Mouse (Mus musculus): ENCODE measurements around the gene Cacna1b. TPM values are rescaled to one million over a fixed set of nuclear protein-coding genes. Genes with fewer than 3 reads are reported as not detected.

Gene Cacna1b
- polyA plus RNA-seq, 1 experiment from 2014 or later = 2.1 TPM

DNA sequence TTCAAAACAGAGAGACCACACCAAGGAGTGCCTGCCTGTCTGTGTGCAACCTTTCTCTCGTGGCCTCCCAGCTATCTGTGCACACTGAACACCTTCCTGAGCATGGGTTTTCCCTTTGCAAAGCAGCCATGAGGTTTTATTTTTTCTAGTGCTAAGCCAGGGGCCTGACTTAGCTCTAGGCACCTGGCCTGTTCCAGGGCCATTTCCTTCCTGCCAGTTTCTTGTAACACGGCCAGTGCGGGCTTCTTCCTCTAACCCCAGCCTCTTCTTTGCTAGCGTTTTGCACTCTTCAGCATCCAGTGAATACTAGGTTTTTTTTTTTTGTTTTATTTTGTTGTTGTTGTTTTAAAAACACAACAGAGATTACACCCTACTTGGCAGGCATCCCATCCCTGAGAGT, 157.9 kb downstream of the Cacna1b start:
- Histone ChIP-seq H3K9ac (replicated peaks; ENCODE audit: low read length) (no peak overlapping the region), H3K27ac (replicated peaks; ENCODE audit: low read depth, low read length) (no peak overlapping the region)

DNA sequence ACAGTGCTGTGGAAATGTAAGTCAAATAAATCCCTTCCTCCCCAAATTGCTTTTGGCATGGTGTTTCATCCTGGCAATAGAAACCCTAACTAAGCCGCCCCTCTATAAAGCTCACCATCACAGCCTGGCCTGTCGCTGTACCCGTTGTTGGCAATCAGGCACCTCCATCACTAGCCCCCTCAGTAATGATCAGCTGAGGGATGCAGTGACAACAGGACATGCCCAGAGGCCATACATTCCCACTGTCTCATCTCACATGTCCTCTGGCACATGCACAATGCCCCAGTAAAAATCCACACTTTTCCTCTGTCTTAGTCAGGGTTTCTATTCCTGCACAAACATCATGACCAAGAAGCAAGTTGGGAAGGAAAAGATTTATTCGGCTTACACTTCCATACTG, 173.5 kb downstream of the Cacna1b start:
- Histone ChIP-seq H3K4me3 (ENCODE audit: low read depth, low read length) (no peak overlapping the region), H3K36me3 (replicated peaks; ENCODE audit: control insufficient read depth, insufficient read depth, low read depth, low read length) (no peaks in the 10 kb centered on the region), H3K27me3 (ENCODE audit: control insufficient read depth, insufficient read depth, low read length) (no peaks in the 10 kb centered on the region), H3K27ac (replicated peaks; ENCODE audit: low read depth, low read length) (no peak overlapping the region), H3K9me3 (replicated peaks; ENCODE audit: control insufficient read depth, low read length) (no peaks in the 10 kb centered on the region), H3K4me2 (ENCODE audit: low read depth, low read length) (no peak overlapping the region), H3K4me1 (ENCODE audit: control insufficient read depth, insufficient read depth, low read length) (no peaks in the 10 kb centered on the region), H3K9ac (replicated peaks; ENCODE audit: low read length) (no peak overlapping the region)
- ATAC-seq (replicated peaks; ENCODE audit: insufficient number of reproducible peaks, low FRiP score, low TSS enrichment, low read depth) (no peak), DNase-seq (ENCODE audit: low spot score) (no peak)
- 88% methylated on average over 4 of the region's 4 CpGs for WGBS

More for the DNA sequence above, 157.9 kb downstream of the Cacna1b start:
- no peaks in the 10 kb centered on the region for H3K9me3 ChIP-seq (replicated peaks; ENCODE audit: control insufficient read depth, low read length)
- H3K36me3 ChIP-seq (replicated peaks; ENCODE audit: control insufficient read depth, insufficient read depth, low read depth, low read length) = no peaks in the 10 kb centered on the region
- H3K4me3 ChIP-seq (ENCODE audit: low read depth, low read length) = no peak overlapping the region
- no peaks in the 10 kb centered on the region; the same call in 1 of the 2 replicates for H3K4me1 ChIP-seq (ENCODE audit: control insufficient read depth, insufficient read depth, low read length)
- H3K27me3 ChIP-seq (ENCODE audit: control insufficient read depth, insufficient read depth, low read length) = 0 out of 2 replicates have a peak, but pooled peaks cover 2% of the 10 kb centered on the region
- no peak overlapping the region for H3K4me2 ChIP-seq (ENCODE audit: low read depth, low read length)
- DNase-seq (ENCODE audit: low spot score) = no peak
- 79% methylated on average over 4 of the region's 4 CpGs for WGBS
- ATAC-seq (replicated peaks; ENCODE audit: insufficient number of reproducible peaks, low FRiP score, low TSS enrichment, low read depth) = no peak

DNA sequence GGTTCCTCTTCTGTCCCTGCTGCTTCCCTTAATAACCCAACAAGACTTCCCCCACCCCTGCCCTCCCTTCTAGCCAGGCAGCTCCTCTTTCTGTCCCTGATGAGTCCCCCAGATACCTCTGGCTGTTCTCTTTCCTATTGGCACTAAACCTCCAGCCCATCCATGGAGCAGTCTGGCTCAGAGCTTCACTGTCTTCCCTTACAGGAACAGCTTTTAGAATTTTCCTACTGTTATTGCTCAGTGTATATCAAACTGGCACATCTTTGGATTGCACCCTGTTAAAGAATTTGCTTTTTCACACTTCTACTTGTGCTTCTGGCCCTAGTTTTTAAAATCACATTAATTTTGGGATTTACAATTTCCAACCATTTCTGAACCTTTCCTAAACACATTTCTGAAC, 175.0 kb downstream of the Cacna1b start:
- Histone ChIP-seq H3K9me3 (replicated peaks; ENCODE audit: control insufficient read depth, low read length) (no peaks in the 10 kb centered on the region), H3K9ac (replicated peaks; ENCODE audit: low read length) (no peak overlapping the region), H3K36me3 (replicated peaks; ENCODE audit: control insufficient read depth, insufficient read depth, low read depth, low read length) (no peaks in the 10 kb centered on the region), H3K4me1 (ENCODE audit: control insufficient read depth, insufficient read depth, low read length) (no peaks in the 10 kb centered on the region), H3K27me3 (ENCODE audit: control insufficient read depth, insufficient read depth, low read length) (no peaks in the 10 kb centered on the region), H3K4me3 (ENCODE audit: low read depth, low read length) (no peak overlapping the region), H3K27ac (replicated peaks; ENCODE audit: low read depth, low read length) (no peak overlapping the region), H3K4me2 (ENCODE audit: low read depth, low read length) (no peak overlapping the region)
- ATAC-seq (replicated peaks; ENCODE audit: insufficient number of reproducible peaks, low FRiP score, low TSS enrichment, low read depth) (no peak), DNase-seq (ENCODE audit: low spot score) (no peak)

GRCm38 (mm10) chr2:24574616-24575015, 188.3 kb downstream of the Cacna1b start:
- DNase-seq (ENCODE audit: low spot score) (peak; percentile 56), ATAC-seq (replicated peaks; ENCODE audit: insufficient number of reproducible peaks, low FRiP score, low TSS enrichment, low read depth) (no peak)
- Histone ChIP-seq H3K4me2 (ENCODE audit: low read depth, low read length) (no peak overlapping the region), H3K9ac (replicated peaks; ENCODE audit: low read length) (no peak overlapping the region), H3K4me1 (ENCODE audit: control insufficient read depth, insufficient read depth, low read length) (no peaks in the 10 kb centered on the region), H3K27me3 (ENCODE audit: control insufficient read depth, insufficient read depth, low read length) (no peaks in the 10 kb centered on the region), H3K36me3 (replicated peaks; ENCODE audit: control insufficient read depth, insufficient read depth, low read depth, low read length) (no peaks in the 10 kb centered on the region), H3K9me3 (replicated peaks; ENCODE audit: control insufficient read depth, low read length) (no peaks in the 10 kb centered on the region), H3K4me3 (ENCODE audit: low read depth, low read length) (no peak overlapping the region), H3K27ac (replicated peaks; ENCODE audit: low read depth, low read length) (no peak overlapping the region)
- 19% methylated on average over 3 of the region's 3 CpGs for WGBS

GRCm38 (mm10) chr2:24570917-24571316, 192.0 kb downstream of the Cacna1b start:
- no peak overlapping the region for H3K27ac ChIP-seq (replicated peaks; ENCODE audit: low read depth, low read length)
- no peak for ATAC-seq (replicated peaks; ENCODE audit: insufficient number of reproducible peaks, low FRiP score, low TSS enrichment, low read depth)
- H3K9me3 ChIP-seq (replicated peaks; ENCODE audit: control insufficient read depth, low read length) = no peaks in the 10 kb centered on the region
- no peak overlapping the region for H3K4me3 ChIP-seq (ENCODE audit: low read depth, low read length)
- no peaks in the 10 kb centered on the region for H3K36me3 ChIP-seq (replicated peaks; ENCODE audit: control insufficient read depth, insufficient read depth, low read depth, low read length)
- no peak for DNase-seq (ENCODE audit: low spot score)
- H3K27me3 ChIP-seq (ENCODE audit: control insufficient read depth, insufficient read depth, low read length) = no peaks in the 10 kb centered on the region
- H3K4me1 ChIP-seq (ENCODE audit: control insufficient read depth, insufficient read depth, low read length) = no peaks in the 10 kb centered on the region
- WGBS = 79% methylated on average over 1 of the region's 1 CpGs
- no peak overlapping the region for H3K9ac ChIP-seq (replicated peaks; ENCODE audit: low read length)
- no peak overlapping the region for H3K4me2 ChIP-seq (ENCODE audit: low read depth, low read length)

GRCm38 (mm10) chr2:24568555-24568954, 194.4 kb downstream of the Cacna1b start:
- Histone ChIP-seq H3K4me1 (ENCODE audit: control insufficient read depth, insufficient read depth, low read length) (no peaks in the 10 kb centered on the region), H3K36me3 (replicated peaks; ENCODE audit: control insufficient read depth, insufficient read depth, low read depth, low read length) (no peaks in the 10 kb centered on the region), H3K4me3 (ENCODE audit: low read depth, low read length) (no peak overlapping the region), H3K27me3 (ENCODE audit: control insufficient read depth, insufficient read depth, low read length) (no peaks in the 10 kb centered on the region), H3K9me3 (replicated peaks; ENCODE audit: control insufficient read depth, low read length) (no peaks in the 10 kb centered on the region), H3K9ac (replicated peaks; ENCODE audit: low read length) (no peak overlapping the region), H3K27ac (replicated peaks; ENCODE audit: low read depth, low read length) (no peak overlapping the region), H3K4me2 (ENCODE audit: low read depth, low read length) (no peak overlapping the region)
- peak; percentile 71 for DNase-seq (ENCODE audit: low spot score)
- WGBS = 10% methylated on average over 3 of the region's 3 CpGs
- no peak for ATAC-seq (replicated peaks; ENCODE audit: insufficient number of reproducible peaks, low FRiP score, low TSS enrichment, low read depth)

GRCm38 (mm10) chr2:24562547-24563290, 200.2 kb downstream of the Cacna1b start:
- ATAC-seq (replicated peaks; ENCODE audit: insufficient number of reproducible peaks, low FRiP score, low TSS enrichment, low read depth) (no peak), DNase-seq (ENCODE audit: low spot score) (no peak)
- H3K27me3 ChIP-seq (ENCODE audit: control insufficient read depth, insufficient read depth, low read length) = no peaks in the 10 kb centered on the region
- no peak overlapping the region for H3K9ac ChIP-seq (replicated peaks; ENCODE audit: low read length)
- no peak overlapping the region for H3K4me2 ChIP-seq (ENCODE audit: low read depth, low read length)
- H3K4me1 ChIP-seq (ENCODE audit: control insufficient read depth, insufficient read depth, low read length) = no peaks in the 10 kb centered on the region
- no peak overlapping the region for H3K4me3 ChIP-seq (ENCODE audit: low read depth, low read length)
- WGBS = 71% methylated on average over 7 of the region's 7 CpGs
- H3K9me3 ChIP-seq (replicated peaks; ENCODE audit: control insufficient read depth, low read length) = no peaks in the 10 kb centered on the region
- no peak overlapping the region for H3K27ac ChIP-seq (replicated peaks; ENCODE audit: low read depth, low read length)
- no peaks in the 10 kb centered on the region for H3K36me3 ChIP-seq (replicated peaks; ENCODE audit: control insufficient read depth, insufficient read depth, low read depth, low read length)

DNA sequence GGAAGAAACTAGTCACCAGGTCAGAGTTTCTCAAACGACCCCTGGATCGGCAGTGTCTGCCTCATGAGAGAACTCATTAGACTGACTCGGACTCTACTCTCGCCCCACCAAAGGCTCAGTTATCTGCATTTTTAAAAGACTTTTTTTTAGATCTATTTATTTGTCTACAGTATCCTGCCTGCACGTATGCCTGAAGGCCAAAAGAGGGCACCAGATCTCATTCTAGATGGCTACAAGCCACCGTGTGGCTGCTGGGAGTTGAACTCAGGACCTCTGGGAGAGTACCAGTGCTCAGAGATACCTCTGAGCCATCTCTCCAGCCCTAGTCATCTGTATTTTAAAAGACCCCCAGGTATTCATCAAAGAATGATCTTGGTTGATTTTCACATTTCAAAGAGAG, 201.0 kb downstream of the Cacna1b start:
- no peak for DNase-seq (ENCODE audit: low spot score)
- no peak for ATAC-seq (replicated peaks; ENCODE audit: insufficient number of reproducible peaks, low FRiP score, low TSS enrichment, low read depth)
- Histone ChIP-seq H3K27ac (replicated peaks; ENCODE audit: low read depth, low read length) (no peak overlapping the region), H3K27me3 (ENCODE audit: control insufficient read depth, insufficient read depth, low read length) (no peaks in the 10 kb centered on the region), H3K36me3 (replicated peaks; ENCODE audit: control insufficient read depth, insufficient read depth, low read depth, low read length) (no peaks in the 10 kb centered on the region), H3K4me2 (ENCODE audit: low read depth, low read length) (no peak overlapping the region), H3K9ac (replicated peaks; ENCODE audit: low read length) (no peak overlapping the region), H3K4me3 (ENCODE audit: low read depth, low read length) (no peak overlapping the region), H3K4me1 (ENCODE audit: control insufficient read depth, insufficient read depth, low read length) (no peaks in the 10 kb centered on the region), H3K9me3 (replicated peaks; ENCODE audit: control insufficient read depth, low read length) (no peaks in the 10 kb centered on the region)
- WGBS = 83% methylated on average over 6 of the region's 6 CpGs
